Mouse (Mus musculus): ENCODE measurements around the gene Pou2af1.

DNA sequence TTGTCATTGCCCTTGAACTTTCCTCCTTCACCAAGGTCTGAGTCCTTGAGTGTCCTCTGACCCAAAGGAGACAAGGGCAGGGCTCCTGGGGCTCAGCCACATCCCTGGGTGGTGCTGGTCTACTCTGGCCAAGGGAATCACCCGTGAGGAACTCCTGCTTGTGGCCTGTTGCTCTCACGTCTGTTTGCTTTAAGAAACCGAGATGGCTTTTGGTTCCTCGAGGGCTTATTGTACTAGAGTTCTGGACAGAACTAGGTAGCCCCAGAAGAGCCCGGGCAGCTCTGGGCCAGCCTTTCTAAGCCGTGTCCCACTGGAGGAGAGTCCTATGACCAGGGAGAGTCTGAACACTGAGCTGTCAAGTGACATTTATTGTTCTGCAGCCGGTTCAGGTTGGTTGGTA lies 44.4 kb upstream of the Pou2af1 start:
- TF ChIP-seq CTCF (IDR thresholded peaks at IDR 0.05; ENCODE audit: extremely low read depth, insufficient read length, insufficient replicate concordance, low read depth, low read length) = no peak
- no peak for TF ChIP-seq POLR2A (IDR thresholded peaks at IDR 0.05; ENCODE audit: low read depth, low read length)

All from small intestine, adult 2 months (tissue).